Mouse (Mus musculus): ENCODE measurements at regions not wholly inside any gene's neighbourhood (a gene's known extent, or its start where the extent isn't known, plus 50 kb on each side); places are given as distances from the start of the nearest gene placed in this dataset.
A peak's percentile ranks its signal among the peaks of the same experiment; 100 is the strongest.

- no peak for DNase-seq (ENCODE audit: low spot score in 2 of 2)
Observed at GRCm38 (mm10) chr13:44037774-44038294, 253.3 kb downstream of the Cd83 start.

- DNase-seq (ENCODE audit: low spot score in 2 of 2) = no peak
Observed at GRCm38 (mm10) chr13:44038322-44038721, 253.7 kb downstream of the Cd83 start.

DNA sequence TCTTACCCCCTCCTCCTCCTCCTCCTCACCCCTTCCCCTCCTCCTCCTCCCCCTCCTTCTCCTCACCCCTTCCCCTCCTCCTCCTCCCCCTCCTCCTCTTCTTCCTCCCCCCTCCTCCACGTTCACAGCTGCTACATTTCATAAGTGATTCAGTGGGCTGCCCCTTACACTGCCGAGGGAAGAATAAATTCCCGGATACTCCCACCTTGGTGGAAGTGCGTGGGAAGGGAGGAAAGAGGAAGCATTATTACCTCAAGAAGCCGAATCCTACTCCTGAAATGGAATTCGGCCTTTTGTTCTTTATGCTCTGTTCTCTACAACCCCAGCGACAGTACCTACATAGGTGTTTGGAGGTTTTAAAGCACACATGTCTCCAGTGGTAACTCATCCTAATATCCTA, 256.1 kb downstream of the Cd83 start:
- DNase-seq (ENCODE audit: low spot score in 2 of 2) = no peak

- DNase-seq (ENCODE audit: low spot score in 2 of 2) = no peak
Observed at GRCm38 (mm10) chr13:44042730-44043493, 258.3 kb downstream of the Cd83 start.

DNA sequence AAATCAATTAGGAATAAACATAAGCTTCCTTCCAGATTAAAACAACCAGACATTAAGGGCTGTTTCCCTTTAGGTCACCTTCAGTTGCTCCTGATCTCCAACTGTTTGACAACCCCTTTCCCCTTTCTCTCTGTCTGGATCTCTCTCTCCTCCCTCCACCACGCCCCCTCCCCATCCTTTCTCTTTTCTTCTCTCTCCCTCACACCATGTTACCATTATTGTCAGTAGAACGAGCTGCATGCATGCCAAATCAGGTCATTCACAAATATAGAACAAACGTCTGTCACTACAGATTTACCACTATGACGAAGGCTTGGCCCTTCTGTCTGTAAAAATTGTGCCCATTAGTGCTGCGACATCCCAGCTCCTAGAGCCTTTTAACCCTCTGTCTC, 258.9 kb downstream of the Cd83 start:
- DNase-seq (ENCODE audit: low spot score in 2 of 2) = no peak

GRCm38 (mm10) chr13:44044546-44045216, 260.1 kb downstream of the Cd83 start:
- no peak for DNase-seq (ENCODE audit: low spot score in 2 of 2)

DNA sequence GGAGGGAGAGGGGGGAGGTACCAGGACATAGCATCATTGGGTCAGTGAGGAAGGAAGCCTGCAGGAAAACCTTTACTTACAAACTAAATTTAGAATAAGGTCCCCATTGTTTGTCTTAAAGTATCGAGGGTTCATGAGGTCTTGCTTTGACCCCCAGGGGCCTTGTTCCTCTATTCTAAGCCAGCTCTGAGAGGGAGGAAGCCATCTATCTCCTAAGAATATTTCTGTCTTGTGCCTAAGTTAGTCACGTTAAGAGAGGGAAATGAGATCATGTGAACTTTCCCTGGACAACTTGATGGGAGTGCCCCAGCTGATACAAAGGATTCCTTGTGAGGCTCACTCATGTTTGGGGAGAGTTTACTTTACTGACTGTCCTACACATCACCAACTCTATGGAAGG, 261.9 kb downstream of the Cd83 start:
- no peak for DNase-seq (ENCODE audit: low spot score in 2 of 2)

DNA sequence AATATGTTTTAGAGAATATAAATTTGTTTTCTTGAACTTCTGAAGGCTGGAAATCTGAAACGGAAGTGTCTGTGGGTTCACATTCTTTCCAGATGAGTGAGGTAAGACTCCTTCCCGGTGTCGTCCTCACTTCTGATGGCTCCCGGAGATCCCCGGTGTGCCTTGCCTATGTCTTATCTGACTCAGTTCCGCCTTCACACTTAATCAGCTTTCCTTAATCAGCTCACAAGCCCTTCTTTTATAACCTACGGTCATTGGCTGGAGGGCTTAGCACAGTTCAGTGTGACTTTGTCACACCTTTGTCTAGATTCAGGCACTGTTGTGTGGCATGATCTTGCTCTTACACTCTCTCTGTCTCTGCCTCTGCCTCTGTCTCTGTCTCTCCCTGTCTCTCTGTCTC, 269.6 kb downstream of the Cd83 start:
- DNase-seq (ENCODE audit: low spot score in 2 of 2) = no peak

DNA sequence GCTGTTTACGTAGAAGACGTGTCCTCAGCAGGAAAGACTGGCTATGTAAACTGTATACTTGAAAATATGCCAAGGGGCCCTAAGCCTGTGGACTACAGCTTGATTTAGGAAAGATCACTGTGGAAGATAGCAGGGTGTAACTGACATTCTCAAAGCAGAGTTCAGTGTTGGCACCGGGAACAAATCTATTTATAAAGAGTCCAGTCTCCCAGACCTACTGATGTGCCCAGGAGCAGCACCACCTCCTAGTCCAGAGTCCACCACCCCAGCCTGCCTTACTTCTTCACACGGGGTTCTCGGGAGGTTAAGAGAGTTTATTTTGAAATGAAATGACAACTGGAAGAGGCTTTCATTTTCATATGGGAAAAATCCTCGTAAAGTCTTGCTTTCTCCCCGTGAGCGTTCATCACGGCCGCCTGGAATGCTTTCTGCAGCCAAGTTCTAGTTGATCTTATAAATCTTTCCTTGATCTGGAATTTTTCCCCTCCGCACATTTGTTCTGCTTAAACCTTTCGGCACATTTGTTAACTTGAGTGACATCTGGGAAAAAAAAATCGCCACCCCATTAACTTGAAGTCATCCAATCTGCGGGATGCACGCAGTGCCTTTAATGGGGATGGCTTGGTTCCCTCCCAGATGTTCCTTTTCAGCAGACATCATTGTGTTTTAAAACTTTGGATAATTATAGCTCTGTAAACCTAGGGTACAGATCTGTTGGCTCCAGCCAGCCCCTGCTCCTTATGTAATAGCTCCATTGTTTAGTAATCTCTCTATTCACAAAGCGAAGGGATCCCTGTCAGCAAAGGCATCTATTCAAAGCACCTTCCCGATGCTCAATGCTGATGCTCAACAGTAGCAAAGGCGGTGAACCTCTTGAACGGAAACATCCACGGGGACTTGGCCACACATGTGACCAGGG, 271.3 kb downstream of the Cd83 start:
- no peak for DNase-seq (ENCODE audit: low spot score in 2 of 2)

GRCm38 (mm10) chr13:44056716-44057115, 272.1 kb downstream of the Cd83 start:
- no peak for DNase-seq (ENCODE audit: low spot score in 2 of 2)

DNA sequence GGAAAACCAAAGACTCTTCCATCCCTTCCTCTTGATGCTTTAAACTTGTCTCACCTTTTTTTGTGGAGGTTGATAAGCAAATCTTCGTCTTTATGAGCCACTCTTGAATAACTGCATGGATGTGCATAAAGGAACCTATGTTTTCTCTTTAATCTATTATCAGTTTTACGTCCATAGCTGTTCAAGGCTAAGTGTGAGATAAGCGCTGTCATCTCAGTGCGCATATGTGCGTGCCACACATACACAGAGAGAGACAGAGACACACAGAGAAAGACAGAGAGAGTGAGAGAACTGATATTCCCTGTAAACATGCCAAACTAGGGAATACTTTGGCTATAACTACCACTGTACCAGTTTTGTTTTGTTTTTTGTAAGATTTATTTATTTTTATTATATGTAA, 273.0 kb downstream of the Cd83 start:
- no peak for DNase-seq (ENCODE audit: low spot score in 2 of 2)

DNA sequence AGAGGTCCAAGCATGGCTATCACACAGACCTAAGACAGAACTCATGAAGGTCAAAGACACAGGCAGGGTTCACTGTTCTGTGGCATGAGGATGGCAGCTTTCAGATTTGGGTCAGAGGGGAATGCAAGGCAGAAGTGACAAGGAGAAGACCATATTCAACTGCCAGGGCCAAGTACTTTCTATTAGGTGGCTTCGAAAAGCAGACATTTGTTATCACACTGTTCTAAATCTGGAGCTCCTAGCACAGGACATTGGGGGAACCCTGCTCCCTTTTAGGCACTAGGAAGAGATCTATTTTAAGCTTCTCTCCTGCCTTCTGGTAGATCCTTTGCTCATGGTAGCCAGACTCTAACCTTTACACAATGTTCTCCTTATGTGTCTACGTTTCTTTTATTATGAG, 273.7 kb downstream of the Cd83 start:
- no peak for DNase-seq (ENCODE audit: low spot score in 2 of 2)

DNA sequence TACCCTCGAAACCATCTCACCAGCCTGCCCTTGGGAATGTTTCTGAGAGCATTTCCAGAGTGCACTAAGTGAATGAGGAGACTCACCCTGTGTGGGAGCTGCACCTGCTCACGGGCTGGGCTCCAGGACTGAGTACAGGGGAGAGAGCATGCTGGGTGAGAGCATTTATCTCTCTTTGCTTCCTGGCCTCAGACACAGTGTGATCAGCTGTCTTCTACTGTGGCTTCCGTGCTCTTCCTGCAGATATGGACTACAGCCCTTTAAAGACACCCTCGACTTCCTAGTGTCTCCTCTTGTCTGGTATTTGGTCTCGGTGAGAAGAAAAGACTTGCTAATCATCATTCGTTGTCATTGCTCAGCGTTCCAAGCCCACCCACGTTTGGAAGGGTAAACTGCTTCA, 274.9 kb downstream of the Cd83 start:
- DNase-seq (ENCODE audit: low spot score in 2 of 2) = no peak

GRCm38 (mm10) chr13:44061286-44061685, 276.7 kb downstream of the Cd83 start:
- peak in 1 of 2 experiments; percentile 13 for DNase-seq (ENCODE audit: low spot score in 2 of 2)

DNA sequence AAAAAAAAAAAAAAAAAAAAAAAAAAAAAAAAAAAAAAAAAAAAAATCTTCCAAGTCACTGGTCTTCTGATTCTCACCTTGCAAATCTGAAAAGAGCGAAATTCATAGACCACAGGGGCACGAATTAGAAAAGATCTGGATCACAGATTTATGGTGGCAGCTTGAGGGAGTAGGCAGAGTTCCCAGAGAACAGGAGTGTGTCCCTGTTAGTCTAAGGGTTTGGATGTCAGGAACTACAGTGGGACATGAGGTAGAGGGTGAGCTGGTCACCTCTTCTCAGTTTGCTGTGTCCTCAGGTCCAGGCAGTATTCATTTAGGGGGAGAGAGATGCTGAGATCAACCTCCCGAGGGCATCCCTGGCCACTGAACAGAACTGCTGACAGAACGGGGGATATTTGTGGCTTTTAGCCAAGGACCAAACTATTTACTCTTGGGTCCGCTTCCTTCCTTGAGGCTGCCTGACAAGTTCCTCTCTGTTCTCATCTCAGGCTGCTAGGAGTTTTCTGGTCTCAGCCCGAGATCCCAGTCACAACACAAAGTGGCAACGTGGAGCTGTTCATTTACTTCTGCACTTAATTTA, 277.2 kb downstream of the Cd83 start:
- no peak for DNase-seq (ENCODE audit: low spot score in 2 of 2)

- DNase-seq (ENCODE audit: low spot score in 2 of 2) = no peak
Observed at GRCm38 (mm10) chr13:44063317-44063716, 278.7 kb downstream of the Cd83 start.

- DNase-seq (ENCODE audit: low spot score in 2 of 2) = no peak
Observed at GRCm38 (mm10) chr13:44064026-44064425, 279.5 kb downstream of the Cd83 start.

DNA sequence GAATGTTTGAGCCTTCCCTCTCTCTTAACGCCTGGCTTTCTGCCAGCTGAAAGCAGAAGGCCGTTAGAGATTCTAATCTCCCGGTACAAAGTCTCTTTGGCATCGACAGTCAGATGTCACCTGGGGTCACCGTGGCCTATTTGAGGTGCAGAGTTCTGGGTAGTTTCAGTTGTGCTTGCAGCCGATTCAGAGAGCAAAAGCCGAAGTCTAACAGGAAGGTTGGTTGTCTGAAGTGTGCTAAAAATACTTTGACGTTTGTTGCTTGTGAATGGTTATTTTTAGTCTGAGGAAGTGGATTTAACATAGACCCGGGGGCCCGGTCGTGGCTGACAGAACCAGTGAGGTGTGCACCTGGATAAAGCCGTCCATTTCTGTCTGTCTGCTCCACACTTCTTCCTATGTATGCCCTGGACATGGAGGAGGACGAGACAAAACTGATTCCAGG, 281.2 kb downstream of the Cd83 start:
- DNase-seq (ENCODE audit: low spot score in 2 of 2) = peak; percentile 30 to 54

DNA sequence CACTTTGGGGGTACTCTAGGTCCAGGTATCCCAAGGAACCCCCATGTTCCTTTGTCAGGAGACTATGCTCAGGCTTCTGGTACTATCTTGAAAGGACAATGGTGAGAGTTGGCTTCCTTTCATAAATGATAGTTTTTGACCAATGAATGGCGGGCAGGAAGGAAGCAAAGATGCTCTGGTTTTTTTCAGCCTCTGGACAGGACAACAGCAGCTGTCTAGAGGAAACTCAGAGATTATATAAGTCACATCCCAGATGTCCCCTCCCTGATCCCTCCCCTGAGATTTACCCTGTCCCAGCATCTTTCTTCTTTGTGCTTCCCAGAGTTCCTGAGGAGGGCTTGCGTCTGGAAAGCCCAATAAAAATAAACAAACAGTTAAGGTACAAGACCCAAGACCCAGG, 282.7 kb downstream of the Cd83 start:
- no peak for DNase-seq (ENCODE audit: low spot score in 2 of 2)

DNA sequence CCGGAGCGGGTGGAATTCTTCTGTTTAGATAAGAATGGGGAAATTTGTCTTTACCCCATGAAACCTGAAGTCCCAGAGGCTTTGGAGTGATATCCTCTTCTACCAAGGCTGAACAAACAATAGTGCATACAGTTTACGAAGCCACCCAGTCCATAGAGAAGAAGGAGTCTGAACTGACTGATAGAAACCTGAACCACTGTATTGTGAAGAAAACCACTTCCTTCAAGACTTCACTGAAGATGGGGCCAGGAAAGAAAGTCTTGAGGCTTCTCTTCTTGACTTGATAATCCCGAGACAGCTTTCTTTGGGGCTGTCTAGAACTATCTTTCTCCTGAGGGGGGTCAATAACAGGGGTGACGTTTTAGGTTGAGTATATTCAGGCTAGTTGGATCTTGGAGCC, 284.4 kb downstream of the Cd83 start:
- DNase-seq (ENCODE audit: low spot score in 2 of 2) = no peak

GRCm38 (mm10) chr13:44073122-44073521, 288.5 kb downstream of the Cd83 start:
- DNase-seq (ENCODE audit: low spot score in 2 of 2) = no peak

- DNase-seq (ENCODE audit: low spot score in 2 of 2) = no peak
Observed at GRCm38 (mm10) chr13:44074172-44074571, 289.6 kb downstream of the Cd83 start.
